Mouse (Mus musculus): ENCODE measurements at regions not wholly inside any gene's neighbourhood (a gene's known extent, or its start where the extent isn't known, plus 50 kb on each side); places are given as distances from the start of the nearest gene placed in this dataset.
"Not testable (repeated sequence)": the region's sequence is repeated elsewhere in the genome, so short reads cannot be mapped to it uniquely, and the experiment has no call there.

DNA sequence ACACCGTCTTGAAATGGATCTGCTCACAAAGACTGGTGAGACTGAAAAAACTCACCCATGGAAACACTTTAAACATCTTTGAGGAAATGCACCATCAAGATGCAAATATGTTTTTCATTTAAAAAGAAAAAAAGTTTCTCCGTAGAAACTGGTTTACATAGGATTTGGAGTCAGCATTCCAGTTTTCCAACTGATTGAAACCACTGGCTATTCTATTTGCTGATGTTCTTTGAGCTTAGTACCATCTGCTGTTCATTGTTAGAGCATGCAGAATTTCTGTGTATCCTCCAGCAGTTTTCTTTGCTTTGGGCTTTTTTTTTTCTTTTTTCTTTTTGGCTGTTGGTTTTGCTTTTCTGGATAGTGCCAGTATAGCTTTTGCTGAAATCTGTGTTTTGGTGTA lies 1948.3 kb downstream of the 9330182O14Rik start:
- no peak for DNase-seq

DNA sequence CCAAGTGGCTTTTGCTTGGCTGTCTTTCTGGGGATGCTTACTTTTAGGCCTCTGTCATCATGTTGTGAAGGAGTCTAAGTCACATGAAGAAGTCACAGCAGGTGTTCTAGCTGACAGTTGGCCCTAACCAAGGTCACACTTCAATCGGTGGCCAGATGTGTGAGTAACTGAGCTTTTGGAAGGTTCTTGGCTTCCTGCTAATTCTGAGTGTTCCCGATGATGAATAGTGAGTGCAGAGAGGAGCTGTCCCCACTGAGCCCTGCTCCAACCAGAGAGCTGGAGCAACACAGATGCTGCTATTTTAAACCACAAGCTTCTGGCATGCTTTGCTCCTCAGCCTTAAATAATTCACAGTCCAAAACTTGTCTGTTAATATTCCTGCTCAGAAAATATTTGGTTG lies 1966.6 kb downstream of the 9330182O14Rik start:
- no peak for DNase-seq

DNA sequence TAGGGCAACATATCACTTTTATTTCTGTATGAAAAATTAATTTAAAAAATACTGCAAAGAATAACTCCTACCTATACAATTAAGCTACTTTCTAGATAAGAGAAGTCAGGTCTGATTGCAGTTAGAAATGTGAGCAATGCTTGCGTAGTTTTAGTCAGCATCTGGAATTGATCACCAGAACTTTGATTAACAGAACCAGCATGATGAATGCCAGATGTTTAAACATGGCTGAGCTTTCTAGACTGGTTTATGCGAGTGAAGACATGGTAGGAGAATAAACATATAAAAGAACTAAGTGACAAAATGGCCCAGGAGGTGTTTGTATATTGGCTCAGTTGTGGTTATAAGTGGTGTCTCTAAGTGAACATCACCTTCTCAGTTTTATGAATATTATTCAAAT lies 1970.7 kb downstream of the 9330182O14Rik start:
- DNase-seq, result no peak

DNA sequence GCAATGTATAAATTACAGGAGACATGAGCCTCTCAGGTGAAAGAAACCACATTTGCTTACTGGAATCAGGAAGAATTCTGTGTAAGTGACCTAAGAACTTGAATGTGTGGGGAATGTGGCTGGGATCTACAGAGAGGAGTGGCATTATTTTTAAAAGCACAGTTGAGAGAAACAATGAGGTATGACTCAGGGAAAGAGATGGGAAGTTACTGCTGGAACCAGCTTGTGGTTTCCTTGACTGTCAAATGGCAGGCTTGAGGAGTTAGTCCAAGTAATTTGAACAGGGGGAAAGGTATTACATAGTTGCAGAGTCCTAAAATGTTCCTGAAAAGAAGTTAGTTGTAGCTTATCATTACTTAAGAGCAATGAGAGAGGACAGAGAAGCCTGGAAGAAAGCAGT lies 1972.9 kb downstream of the 9330182O14Rik start:
- no peak for DNase-seq

DNA sequence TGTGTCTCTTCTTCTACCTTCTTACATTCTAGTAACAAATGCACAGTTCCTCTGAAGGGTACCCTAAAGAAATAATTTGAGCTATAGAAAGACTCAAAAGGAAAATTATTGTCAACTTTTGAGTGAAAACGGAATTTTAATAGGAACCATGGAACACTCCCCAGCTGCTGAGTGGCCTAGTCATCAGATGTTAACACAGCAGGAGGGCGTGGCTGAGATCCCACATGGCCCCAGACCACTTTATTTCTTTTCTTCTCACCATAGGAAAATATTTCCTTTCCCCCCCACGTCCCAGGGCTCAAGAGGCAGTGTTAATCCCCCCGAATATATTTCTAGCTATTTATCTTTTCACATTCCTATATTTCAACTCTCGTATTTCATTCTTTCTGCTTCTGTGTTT lies 1977.6 kb downstream of the 9330182O14Rik start:
- DNase-seq, result no peak

DNA sequence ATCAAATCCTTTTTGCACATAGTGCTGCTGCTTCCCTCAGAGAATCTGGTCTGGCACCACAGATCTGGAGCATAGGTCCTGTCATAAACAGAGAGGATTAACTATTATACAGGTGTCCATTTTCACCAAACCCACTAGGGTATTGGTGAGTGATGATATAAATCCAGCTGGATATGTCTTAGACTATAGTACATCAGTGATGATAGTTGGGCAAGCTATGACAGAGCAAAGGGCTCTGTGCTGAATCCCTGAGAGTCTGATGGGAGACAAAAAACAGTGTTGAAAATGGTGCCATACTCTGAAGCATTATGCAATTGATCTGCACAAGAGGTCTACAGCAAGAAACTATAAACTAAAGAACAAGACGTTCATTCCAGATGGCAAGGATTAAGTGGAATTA lies 1993.3 kb downstream of the 9330182O14Rik start:
- no peak for DNase-seq

DNA sequence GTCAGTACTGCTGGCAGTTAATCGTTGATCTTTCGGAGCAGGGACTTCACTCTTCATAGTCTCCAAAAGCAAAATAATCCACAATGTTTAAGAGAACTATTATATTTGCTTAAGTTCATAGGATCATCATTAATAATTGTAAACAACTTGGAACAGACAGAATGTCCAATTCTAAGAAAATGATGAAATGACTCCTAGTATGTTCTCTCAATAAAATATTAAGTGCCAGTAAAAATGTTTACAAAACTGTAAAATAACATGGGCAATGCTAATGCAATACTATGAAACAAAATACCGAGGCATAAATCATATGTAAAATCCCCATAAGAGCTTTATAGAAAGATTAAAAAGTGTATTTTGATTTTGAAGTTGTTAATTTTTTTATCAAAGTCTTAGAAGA lies 1994.8 kb downstream of the 9330182O14Rik start:
- DNase-seq, result no peak

DNA sequence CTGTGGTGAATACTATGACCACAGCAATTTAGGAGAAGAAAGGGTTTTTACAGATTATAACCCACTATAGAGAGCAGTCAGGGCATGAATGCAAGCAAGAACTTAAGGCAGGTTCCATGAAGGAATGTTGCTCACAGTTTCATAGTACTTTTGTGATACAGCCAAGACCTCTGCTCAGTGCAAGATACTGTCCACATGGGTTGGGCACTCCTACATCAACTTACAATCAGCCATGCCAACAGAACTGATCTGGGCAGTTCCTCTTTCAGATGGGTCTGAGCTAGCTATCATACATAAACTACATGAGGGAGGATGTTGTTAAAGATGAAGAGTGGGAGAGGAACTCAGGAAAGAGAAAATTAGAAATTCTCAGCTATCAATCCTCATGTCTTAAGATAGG lies 2032.4 kb downstream of the 9330182O14Rik start:
- no peak for DNase-seq

DNA sequence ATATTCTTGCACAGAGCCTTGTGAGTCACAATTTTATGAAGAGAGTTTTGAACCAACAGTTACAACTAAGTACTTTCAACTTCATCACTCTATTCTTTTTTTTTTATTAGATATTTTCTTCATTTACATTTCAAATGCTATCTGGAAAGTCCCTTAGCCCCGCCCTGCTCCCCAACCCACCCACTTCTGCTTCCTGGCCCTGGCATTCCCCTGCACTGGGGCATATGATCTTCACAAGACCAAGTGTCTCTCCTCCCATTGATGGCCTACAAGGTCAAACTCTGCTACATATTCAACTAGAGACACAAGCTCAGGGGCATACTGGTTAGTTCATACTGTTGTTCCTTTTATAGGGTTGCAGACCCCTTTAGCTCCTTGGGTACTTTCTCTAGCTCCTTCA lies 2043.6 kb downstream of the 9330182O14Rik start:
- not testable (repeated sequence) for DNase-seq

DNA sequence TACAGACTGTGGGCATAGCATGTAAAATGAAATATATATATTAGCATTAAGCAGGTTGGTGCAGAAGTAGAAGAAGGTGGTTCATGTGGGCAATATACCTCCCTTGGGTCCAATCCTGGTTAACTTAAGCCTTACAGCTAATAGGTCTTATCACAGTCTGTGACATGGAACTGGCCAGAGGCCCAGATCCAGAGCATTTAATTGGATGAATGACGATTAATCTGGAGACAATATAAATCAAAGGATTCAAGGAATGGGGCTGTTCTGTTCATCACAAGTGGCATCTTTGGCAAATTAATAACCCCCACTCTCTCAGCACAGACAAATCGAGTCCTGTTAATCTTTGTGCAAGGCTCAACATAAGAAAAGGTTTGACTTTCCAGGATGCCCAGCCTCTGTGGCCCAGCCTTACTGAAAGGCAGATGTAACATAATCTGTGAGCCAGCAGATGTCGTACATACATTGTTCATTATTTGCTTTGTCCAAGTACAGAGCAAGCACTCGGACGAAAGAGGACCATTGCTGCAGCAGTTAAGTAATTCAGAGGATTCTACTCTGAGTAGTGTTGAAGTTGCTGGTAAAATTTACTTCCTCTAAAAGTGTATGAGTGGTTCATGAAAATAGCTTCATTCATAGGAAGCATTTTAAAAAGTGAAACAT lies 2073.2 kb downstream of the 9330182O14Rik start:
- DNase-seq, result peak; percentile 10 to 16

DNA sequence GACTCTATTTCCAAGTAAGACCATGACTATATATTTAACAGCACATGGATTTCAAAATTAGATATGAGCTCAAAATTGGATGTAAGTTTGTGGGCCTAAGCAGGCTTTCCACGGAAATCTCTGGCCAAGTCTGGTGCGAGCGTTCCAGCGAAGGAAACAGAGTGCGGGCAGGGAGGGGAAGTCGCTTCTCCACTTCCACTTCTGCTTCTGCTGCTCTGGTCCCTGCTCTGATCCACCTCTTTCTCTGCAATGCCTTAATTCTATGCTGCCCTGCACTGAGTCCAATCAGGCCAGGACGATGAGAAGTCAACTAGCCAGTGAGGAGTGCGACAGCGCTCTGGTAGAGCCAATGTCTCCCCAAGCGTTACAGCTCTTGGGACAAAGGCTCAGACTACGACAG lies 2085.3 kb downstream of the 9330182O14Rik start:
- no peak for DNase-seq

DNA sequence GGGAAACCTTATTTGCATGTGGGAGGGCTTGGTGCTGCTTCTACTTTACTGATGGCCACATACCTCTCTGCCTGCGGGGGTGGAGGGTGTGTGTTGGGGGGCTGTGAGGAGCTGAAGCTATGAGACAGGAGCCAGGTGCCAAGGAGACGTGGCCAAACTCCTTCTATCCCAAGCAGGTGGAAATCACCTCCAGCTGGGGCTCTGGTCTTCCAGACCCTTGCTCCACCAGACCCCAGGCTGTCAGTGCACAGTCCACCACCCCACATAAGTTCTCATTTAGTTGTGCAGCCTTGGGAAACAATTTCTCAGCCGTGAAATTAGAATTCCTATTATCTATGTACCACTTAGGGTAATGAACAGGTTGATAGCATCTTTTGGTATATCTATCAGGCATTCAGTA lies 2085.8 kb downstream of the 9330182O14Rik start:
- no peak for DNase-seq

DNA sequence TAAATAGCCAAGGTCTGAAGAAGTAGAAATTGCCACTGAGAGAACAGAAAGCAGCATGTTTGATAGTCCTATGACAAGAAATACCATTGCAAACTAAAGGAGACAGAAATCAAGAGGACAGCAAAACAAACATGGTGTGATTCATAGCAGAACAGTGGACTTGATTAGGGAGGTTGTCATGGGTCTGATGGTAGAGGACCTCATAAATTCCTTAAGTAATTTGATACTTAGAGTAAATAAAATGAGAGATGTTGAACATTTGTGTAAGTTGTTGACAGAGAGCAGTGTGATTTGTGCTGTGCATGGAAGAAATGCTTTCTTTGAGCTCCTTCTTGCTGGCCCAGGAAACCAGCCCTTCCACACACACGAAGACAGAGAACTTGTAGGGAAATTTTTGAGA lies 2090.8 kb downstream of the 9330182O14Rik start:
- DNase-seq, result no peak

DNA sequence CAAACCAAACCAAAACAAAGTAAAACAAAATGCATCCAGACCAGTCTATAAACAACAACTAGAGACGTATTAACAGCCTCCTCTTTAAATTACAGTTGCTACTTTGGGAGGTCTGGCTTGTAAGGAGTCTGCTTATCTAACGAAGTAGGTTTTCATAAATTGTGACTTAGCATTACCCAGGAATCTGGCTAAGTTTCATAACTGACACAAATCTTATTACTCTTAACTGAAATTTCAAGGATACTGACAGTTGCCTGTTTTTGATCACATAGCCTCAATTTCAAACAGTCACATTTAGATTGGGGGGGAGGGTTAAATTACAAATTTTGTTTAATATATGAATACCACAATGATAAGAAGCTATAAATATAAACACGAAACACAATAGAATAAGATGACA lies 2097.5 kb downstream of the 9330182O14Rik start:
- no peak for DNase-seq

DNA sequence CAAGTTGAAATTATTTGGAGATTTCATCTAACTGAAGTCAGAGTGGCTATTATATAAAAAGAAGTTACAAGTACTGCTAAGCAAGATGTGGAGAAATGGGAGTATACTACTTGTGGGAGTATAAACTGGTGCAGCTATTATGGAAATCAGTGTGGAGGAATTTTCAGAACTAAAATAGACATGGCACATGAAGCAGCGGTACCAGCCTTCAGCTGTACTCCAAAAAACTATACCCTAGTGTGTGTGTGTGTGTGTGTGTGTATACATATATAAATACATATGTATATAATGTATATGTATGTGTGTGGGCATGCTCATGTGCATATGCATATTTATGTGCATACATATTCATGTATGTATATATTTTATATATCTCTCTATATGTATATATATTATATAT lies 2112.6 kb downstream of the 9330182O14Rik start:
- no peak for DNase-seq

DNA sequence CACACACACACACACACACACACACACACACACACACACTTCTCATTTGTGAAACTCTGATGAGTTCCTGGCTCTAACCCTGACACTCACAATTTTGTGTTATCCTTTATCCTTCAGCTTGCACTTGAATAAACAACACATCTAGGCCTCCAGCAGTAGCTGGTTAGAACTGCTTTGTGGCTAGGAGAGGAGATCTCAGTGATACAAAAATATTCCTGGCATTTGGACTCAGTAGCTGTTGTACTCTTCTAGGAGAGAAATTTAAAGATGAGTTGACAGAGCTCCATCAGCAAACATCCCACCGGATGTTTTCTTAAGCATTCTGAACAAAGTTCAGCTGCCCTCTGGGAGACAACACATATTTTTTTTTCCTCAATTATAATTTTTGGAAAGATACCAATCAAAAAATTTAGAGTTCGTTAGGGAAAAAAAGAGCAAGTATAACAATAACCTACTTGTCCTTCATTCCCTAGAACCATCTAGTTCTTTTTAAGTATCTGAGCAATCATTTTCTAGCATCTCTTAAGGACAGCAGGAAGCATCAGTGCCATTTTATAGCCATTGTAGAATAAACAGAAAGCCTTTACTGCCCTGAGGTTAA lies 2118.7 kb downstream of the 9330182O14Rik start:
- DNase-seq, result no peak

DNA sequence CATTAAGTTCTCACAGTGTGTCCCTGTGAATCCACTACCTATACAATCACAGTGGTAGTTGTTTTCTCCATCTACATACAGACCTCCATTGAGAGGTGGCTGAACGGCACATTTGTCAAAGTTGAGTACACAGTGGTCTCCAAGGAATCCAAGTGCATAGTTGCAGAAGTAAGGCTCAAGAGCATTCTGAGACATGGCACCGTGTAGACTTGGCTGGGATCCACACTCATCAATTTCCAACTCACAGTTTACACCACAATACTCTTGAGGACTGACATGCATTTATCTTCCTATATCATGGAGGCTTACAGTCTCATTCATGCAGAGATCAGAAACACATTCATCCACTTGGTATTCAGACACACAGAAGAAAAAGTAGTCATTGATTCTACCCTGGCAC lies 2122.2 kb downstream of the 9330182O14Rik start:
- DNase-seq, result no peak

DNA sequence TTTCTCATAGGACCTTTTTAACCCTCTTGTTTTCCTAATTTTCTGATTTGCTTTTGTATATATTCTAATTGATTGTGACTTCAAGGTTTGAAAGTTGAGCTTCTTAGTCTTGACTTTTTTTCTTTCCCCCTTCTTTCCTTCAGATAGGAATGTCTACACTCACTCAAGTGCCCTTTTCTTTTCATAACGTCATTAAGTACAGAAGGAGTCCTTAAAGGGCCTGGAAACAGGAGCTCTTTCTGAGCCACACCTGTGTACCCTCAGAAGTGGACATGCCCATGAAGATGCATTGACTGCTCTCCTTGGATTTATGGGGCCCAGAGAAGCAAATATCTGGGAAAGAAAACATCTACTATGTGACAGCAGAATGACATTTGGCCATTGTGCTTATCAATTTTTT lies 2141.0 kb downstream of the 9330182O14Rik start:
- DNase-seq, result no peak

DNA sequence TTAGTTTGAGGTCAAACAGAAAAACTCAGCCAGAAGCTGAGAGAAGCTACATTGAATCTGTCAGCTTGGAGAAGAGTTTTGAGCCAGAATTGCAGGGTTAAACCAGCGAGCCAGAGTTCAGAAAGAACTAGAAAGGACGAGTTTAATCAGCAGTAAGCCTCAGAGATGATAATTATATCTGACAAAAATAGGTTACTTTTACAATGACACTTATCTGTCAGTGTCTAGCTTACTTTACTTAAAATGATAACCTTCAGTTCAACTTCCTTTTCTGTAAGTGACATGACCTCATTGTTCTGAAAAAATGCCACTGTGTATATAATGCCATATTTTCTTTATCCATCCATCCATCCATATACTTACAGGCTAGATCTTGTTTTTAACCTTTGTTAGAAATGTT lies 2143.1 kb downstream of the 9330182O14Rik start:
- DNase-seq, result no peak

DNA sequence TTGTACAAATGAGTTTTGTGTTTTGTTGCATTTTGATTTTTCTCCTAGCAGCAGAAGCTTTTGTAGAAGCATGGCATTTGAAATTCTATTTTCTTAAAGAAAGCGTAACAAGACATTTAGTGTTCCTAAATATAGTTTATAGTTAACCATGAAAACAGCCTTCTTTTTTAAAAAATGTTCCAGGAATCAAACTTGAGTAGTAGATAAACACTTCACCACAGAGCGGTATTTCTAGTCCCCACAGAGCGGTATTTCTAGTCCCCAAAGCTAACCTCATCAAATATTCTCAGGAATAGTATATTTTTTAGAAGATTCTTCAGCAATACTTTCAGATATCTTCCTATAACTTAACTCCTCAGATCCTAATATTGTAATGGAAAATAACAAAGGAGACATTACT lies 2146.6 kb downstream of the 9330182O14Rik start:
- no peak for DNase-seq

DNA sequence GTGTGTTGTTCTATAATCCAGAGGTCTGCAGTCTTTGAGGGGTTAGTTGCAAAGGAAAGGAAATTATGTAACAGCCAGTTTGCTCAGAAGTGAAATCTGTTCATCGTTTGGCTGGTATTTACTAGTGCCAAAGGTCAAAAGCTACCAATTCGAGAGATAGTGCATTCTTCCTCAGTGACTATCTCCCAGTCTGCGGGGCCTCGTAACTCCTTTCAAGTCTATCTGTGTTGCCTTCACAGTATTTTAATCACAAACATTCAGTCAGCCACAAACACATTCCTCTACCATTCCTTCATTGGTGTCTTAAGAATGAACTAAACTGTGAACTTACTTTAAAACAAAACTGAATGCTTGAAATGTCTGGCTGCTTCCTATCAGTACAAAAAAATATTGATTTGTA lies 2162.2 kb downstream of the 9330182O14Rik start:
- no peak for DNase-seq

DNA sequence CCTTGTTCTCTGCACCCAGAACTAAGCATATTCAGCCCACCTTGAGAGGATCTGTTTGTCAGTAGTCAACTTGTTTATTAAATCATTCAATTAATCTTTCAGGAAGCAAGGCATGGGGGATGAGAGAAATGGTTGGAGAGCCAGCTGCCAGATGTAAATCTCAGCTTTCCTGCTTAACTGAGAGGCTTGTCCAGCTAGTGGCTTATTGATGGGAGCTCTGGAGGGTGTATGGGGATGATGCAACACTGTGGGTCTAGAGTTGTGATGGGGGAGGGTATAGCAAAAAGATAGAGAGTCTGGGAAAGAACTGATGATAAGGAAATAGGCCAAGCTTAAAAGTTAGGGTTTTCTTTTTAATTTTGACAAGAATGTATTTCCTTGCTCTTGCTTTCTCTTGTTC lies 2163.3 kb downstream of the 9330182O14Rik start:
- DNase-seq, result no peak

DNA sequence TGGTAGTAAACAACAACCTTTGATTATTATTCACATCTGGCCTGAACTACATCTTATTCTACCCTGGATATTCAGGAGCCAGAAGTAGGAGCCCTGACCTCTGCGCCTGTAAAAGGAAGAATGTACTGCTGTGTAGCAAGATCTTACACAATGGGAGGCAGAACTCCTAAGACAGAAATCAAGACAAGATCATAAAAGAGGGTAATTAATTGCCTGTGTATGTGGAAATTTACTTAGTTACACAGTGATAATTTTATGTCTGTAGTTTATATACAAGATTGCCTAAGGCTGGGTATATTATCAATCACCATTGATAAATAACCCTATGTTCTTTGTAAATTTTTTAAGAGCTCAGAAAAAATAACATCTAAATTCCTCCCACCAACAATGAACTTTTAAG lies 2167.8 kb downstream of the 9330182O14Rik start:
- no peak for DNase-seq

DNA sequence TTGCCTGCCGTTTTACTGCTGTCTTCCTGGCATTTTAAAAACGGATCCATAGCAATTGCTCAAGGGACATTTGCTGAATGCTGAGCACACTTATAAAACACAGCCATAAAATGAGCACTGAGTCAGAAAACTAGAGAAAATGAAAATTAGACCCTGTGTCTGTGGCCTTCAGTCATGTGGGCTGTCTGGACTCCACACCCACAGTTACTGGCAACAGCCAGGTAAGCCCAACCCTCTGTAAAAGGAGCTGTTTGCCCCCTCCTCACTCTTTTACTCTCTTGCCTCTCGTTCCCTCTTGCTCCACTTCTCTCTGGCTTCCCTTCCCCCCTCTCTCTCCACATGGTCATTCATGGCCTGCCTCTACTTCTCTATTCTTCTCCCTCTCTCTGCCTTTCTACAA lies 2169.9 kb downstream of the 9330182O14Rik start:
- DNase-seq, result no peak

DNA sequence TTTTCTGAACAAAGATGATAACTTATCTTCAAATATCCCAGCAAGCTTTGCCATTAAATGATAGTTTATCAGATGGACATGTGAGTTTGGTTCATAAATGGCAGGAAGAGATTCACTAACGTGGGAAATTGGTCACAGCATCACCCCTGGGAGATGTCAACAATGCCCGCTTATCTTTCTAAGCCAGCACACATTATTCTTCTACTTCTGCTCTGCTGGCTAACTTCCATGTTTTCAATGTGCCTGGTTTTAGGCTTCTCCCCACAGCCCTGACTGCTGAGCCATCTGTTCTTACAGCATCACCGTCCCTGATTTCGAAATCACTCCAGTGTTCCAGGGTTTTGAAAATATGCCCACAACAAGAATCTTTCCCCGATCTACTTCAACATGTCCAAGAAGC lies 2175.4 kb downstream of the 9330182O14Rik start:
- DNase-seq, result peak; percentile 73 to 82
